Mouse (Mus musculus): ENCODE measurements around the gene Git2.

GRCm38 (mm10) chr5:114690633-114691567 is 84.4 kb downstream of the Git2 start, which contains the start of gene Gltp:
- TF ChIP-seq GATA1 (IDR thresholded peaks at IDR 0.05; ENCODE audit: borderline replicate concordance, low read length) (no peak), CTCF (IDR thresholded peaks at IDR 0.05; ENCODE audit: low read depth, low read length) (no peak), TAL1 (conservative IDR thresholded peaks at IDR 0.05; ENCODE audit: low read depth, low read length) (no peak), POLR2AphosphoS5 (IDR thresholded peaks at IDR 0.05; ENCODE audit: insufficient replicate concordance, low read depth, low read length) (no peak)

Data from G1E (cell line).